Mouse (Mus musculus) olfactory bulb, adult 2 months (tissue): Measurements from ENCODE around the gene Ccdc30.

ENCODE experiments used
- CTCF ChIP-seq: fragments of 200-500 bp; IDR thresholded peaks from 2 replicates; pipeline ENCODE4 v1.5.1; 2012; ENCODE audit warnings: low read depth, mild to moderate bottlenecking, low read length, moderate library complexity; ENCODE audit not compliant: insufficient read depth
- POLR2A ChIP-seq: fragments of 200-500 bp; IDR thresholded peaks from 2 replicates; pipeline ENCODE4 v1.6.1; 2012; ENCODE audit warnings: mild to moderate bottlenecking, low read depth, low read length, moderate library complexity; ENCODE audit not compliant: insufficient read depth

DNA sequence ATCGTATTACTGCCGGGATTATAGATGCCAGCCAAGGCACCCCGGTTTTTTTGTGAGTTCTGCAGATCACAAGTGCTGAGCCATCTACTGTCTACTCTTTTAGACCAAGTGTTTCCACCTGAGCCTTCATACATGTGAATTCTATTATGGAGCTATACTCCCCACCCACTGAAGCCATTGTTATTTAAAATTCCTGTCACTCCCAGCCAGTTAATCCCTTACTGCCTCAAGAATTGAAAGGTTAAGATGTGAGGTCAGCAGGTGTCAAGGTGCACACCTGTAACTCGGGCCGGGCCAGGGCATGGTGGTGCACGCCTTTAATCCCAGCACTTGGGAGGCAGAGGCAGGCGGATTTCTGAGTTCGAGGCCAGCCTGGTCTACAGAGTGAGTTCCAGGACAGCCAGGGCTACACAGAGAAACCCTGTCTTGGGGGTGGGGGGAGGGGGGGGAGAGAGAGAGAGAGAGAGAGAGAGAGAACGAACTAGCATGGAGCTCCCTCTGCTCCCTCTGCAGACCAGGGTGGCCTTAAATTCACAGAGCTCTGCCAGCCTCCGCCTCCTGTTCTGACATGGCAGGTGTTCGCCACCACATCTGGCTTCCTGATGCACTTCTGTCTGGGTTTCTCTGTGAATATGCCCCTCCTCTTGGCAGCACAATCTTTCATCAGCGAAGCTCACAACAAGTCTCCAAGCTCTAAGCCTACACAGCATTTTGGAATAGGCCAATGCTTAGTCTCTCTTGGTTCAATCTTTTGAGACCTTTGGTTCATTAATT, 3.3 kb downstream of the Ccdc30 start:
- TF ChIP-seq CTCF, result no peak
- TF ChIP-seq POLR2A, result no peak
